Mouse (Mus musculus): ENCODE results near the gene Edar. TPM values are rescaled to one million over a fixed set of nuclear protein-coding genes. Genes with fewer than 3 reads are reported as not detected.
A peak's percentile ranks its signal among the peaks of the same experiment; 100 is the strongest.

Gene Edar
- total RNA-seq, 1 experiment = 0.04 TPM

DNA sequence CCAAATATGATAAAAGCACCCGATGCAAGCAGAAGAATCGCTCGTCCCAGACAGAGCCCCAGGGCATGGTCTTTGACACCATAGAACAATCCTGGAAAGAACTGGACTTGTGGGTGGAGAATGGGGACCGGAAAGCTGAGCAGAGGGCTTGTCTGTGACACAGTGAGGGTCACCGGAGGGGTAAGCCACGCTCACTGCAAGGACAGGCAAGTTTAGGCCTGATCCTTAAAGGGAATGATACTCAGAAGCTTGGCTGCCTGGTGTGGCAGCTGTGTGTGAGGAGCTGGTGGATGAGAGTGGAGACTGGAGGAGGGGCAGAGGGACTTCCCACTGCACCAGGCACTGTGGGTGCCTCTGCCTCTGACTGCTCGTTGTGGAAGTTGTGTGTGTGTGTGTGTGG lies 15.6 kb upstream of the Edar start:
- TF ChIP-seq CHD2 (IDR thresholded peaks at IDR 0.05; ENCODE audit: low read depth, low read length) (no peak), ZNF384 (IDR thresholded peaks at IDR 0.05; ENCODE audit: low read depth, low read length) (no peak), MAFK (IDR thresholded peaks at IDR 0.05; ENCODE audit: insufficient read depth, low read depth, low read length) (no peak), HCFC1 (IDR thresholded peaks at IDR 0.05; ENCODE audit: borderline replicate concordance, insufficient read depth, low read length) (no peak), ZC3H11A (IDR thresholded peaks at IDR 0.05; ENCODE audit: borderline replicate concordance, low read depth, low read length) (no peak)
- Histone ChIP-seq H3K9ac (ENCODE audit: insufficient read depth, low read depth, low read length, poor library complexity, severe bottlenecking) (no peak overlapping the region), H3K4me3 (ENCODE audit: insufficient read depth in 1 of 2, low read depth in 1 of 2, low read length in 2 of 2, poor library complexity in 1 of 2, severe bottlenecking in 1 of 2) (no peak overlapping the region), H3K4me1 (ENCODE audit: control insufficient read depth in 2 of 2, insufficient read depth in 2 of 2, low read length in 2 of 2, poor library complexity in 1 of 2) (no peaks in the 10 kb centered on the region), H3K9me3 (ENCODE audit: control insufficient read depth, insufficient read depth, low read depth, low read length) (no peaks in the 10 kb centered on the region), H3K27ac (ENCODE audit: insufficient read depth, low read depth, low read length, poor library complexity, severe bottlenecking) (no peak overlapping the region), H3K36me3 (ENCODE audit: control insufficient read depth, insufficient read depth, low read length, poor library complexity, severe bottlenecking) (no peaks in the 10 kb centered on the region)
- in situ Hi-C loops (cut with MboI; ENCODE audit: low sequenced_read_pairs in 2 of 2, unreplicated experiment in 2 of 2) = loop anchor here in 1 of 2 experiments (25.0 kb wide), 1 partner anchor 1254 kb away; no protein-coding TSS in a partner anchor
- DNase-seq (ENCODE audit: low read depth, low spot score) = no peak

DNA sequence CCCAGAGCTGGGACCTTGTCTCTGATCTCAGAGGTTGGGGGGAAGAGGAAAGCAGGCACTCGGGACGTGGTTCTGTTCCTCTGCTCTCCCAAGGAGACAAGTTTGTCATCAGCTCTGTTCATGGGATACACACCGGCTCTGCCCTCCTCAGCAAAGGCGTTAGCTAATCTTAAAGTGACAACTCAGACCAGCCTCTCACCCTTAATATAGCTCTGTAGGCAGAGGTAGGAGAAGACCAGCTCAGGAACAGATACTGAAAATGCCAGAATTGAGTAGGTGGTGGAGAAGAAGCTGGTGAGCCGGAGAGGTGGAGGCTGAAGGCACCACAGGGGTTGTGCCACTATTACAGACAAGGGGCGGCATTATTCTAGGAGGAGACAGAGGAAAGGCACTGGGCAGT lies 3.8 kb upstream of the Edar start:
- H3K4me1 ChIP-seq (ENCODE audit: control insufficient read depth in 2 of 2, insufficient read depth in 2 of 2, low read length in 2 of 2, poor library complexity in 1 of 2) = no peaks in the 10 kb centered on the region
- H3K36me3 ChIP-seq (ENCODE audit: control insufficient read depth, insufficient read depth, low read length, poor library complexity, severe bottlenecking) = no peaks in the 10 kb centered on the region
- no peak overlapping the region for H3K27ac ChIP-seq (ENCODE audit: insufficient read depth, low read depth, low read length, poor library complexity, severe bottlenecking)
- no peak for DNase-seq (ENCODE audit: low read depth, low spot score)
- in situ Hi-C loops (cut with MboI; ENCODE audit: low sequenced_read_pairs in 2 of 2, unreplicated experiment in 2 of 2) = loop anchor here in 1 of 2 experiments (25.0 kb wide), 1 partner anchor 1242 kb away; no protein-coding TSS in a partner anchor
- no peak overlapping the region for H3K4me3 ChIP-seq (ENCODE audit: insufficient read depth in 1 of 2, low read depth in 1 of 2, low read length in 2 of 2, poor library complexity in 1 of 2, severe bottlenecking in 1 of 2)
- no peak for TF ChIP-seq ZNF384 (IDR thresholded peaks at IDR 0.05; ENCODE audit: low read depth, low read length)
- no peak for TF ChIP-seq MAFK (IDR thresholded peaks at IDR 0.05; ENCODE audit: insufficient read depth, low read depth, low read length)
- TF ChIP-seq HCFC1 (IDR thresholded peaks at IDR 0.05; ENCODE audit: borderline replicate concordance, insufficient read depth, low read length) = no peak
- TF ChIP-seq CHD2 (IDR thresholded peaks at IDR 0.05; ENCODE audit: low read depth, low read length) = no peak
- no peak for TF ChIP-seq ZC3H11A (IDR thresholded peaks at IDR 0.05; ENCODE audit: borderline replicate concordance, low read depth, low read length)
- no peak overlapping the region for H3K9ac ChIP-seq (ENCODE audit: insufficient read depth, low read depth, low read length, poor library complexity, severe bottlenecking)
- no peaks in the 10 kb centered on the region for H3K9me3 ChIP-seq (ENCODE audit: control insufficient read depth, insufficient read depth, low read depth, low read length)

DNA sequence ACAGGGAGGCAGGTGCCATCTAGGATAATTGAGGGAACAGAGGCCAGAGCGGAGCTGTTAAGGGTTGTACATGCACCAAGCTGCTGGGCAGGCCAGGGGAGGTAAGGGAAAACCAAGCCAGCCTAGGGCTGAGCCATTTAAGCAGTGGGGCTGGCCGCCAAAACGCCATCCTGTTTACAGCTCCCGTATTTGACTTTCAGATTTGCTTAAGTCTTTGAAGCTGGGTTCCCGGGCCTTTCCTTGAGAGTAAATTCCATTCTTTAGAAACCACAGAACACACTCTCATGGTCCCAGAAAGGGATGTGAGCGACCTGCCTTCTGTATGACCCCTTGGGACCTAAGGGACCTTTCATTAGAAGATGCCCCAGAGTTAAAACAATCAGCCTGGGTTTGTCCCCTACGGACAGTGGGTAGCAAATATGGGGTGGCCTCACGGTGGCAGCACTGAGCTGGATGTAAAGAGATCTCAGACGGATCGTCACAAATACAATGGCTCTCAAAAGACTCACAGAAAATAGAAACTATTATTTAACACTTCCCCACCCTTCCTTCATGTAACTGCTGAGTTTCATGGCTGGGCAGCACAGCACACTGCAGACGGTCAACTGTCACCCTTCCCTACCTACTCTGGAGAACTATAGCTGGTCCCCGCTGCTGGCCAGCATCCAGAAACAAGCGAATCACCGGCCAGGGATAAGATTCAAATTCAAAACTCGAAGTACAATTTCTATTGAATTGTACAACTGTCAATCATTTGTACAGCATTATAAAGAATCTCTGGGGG lies 2.0 kb downstream of the Edar start:
- H3K36me3 ChIP-seq (ENCODE audit: control insufficient read depth, insufficient read depth, low read length, poor library complexity, severe bottlenecking) = no peaks in the 10 kb centered on the region
- no peak overlapping the region for H3K4me3 ChIP-seq (ENCODE audit: insufficient read depth in 1 of 2, low read depth in 1 of 2, low read length in 2 of 2, poor library complexity in 1 of 2, severe bottlenecking in 1 of 2)
- H3K9ac ChIP-seq (ENCODE audit: insufficient read depth, low read depth, low read length, poor library complexity, severe bottlenecking) = no peak overlapping the region
- TF ChIP-seq HCFC1 (IDR thresholded peaks at IDR 0.05; ENCODE audit: borderline replicate concordance, insufficient read depth, low read length) (no peak), ZC3H11A (IDR thresholded peaks at IDR 0.05; ENCODE audit: borderline replicate concordance, low read depth, low read length) (peak; percentile 15; the same call in 1 of the 2 replicates)
- DNase-seq (ENCODE audit: low read depth, low spot score) = peak; percentile 58
- H3K27ac ChIP-seq (ENCODE audit: insufficient read depth, low read depth, low read length, poor library complexity, severe bottlenecking) = no peak overlapping the region
- in situ Hi-C loops (cut with MboI; ENCODE audit: low sequenced_read_pairs in 2 of 2, unreplicated experiment in 2 of 2) = no loop called here
- no peaks in the 10 kb centered on the region for H3K9me3 ChIP-seq (ENCODE audit: control insufficient read depth, insufficient read depth, low read depth, low read length)
- H3K4me1 ChIP-seq (ENCODE audit: control insufficient read depth in 2 of 2, insufficient read depth in 2 of 2, low read length in 2 of 2, poor library complexity in 1 of 2) = no peaks in the 10 kb centered on the region; a peak in 1 of 4 replicates

DNA sequence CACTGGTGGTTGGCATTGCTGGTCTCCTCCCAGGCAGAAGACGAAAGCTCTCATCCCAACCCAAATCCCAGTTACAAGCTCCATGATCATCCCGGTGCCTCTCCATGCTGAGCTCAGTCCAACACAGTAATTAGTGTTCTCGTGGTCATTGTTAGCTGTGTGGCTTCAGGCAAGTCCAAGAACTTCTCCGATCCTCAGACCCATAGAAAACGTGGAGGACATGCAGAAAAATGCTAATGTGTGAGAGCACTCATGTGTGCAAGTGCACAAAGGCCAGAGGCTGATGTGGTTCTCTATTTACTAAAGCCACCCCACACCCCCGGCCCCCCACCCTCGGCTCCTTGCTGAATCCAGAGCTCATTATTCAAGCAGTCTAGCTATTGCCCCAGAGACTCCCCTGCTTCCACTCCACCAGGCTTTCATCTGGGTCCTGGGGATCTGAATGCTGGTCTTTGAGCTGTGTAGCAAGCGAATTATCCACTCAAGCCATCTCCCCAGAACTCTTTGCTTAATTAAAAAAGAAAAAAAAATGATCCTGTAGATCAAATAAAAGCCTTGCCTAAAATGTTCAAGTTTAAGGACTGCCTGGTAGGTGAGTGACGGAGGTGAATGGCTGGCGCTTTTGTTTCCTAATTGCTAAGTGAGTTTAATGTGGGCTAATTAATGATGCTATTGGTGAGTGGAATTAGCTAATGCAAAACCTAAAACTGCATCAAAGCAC lies 2.7 kb downstream of the Edar start:
- no peaks in the 10 kb centered on the region for H3K36me3 ChIP-seq (ENCODE audit: control insufficient read depth, insufficient read depth, low read length, poor library complexity, severe bottlenecking)
- TF ChIP-seq HCFC1 (IDR thresholded peaks at IDR 0.05; ENCODE audit: borderline replicate concordance, insufficient read depth, low read length) = no peak
- no peak for TF ChIP-seq ZNF384 (IDR thresholded peaks at IDR 0.05; ENCODE audit: low read depth, low read length)
- no peak for TF ChIP-seq CHD2 (IDR thresholded peaks at IDR 0.05; ENCODE audit: low read depth, low read length)
- TF ChIP-seq ZC3H11A (IDR thresholded peaks at IDR 0.05; ENCODE audit: borderline replicate concordance, low read depth, low read length) = no peak
- no peak for TF ChIP-seq MAFK (IDR thresholded peaks at IDR 0.05; ENCODE audit: insufficient read depth, low read depth, low read length)
- H3K4me3 ChIP-seq (ENCODE audit: insufficient read depth in 1 of 2, low read depth in 1 of 2, low read length in 2 of 2, poor library complexity in 1 of 2, severe bottlenecking in 1 of 2) = no peak overlapping the region
- H3K27ac ChIP-seq (ENCODE audit: insufficient read depth, low read depth, low read length, poor library complexity, severe bottlenecking) = no peak overlapping the region
- no peak overlapping the region for H3K9ac ChIP-seq (ENCODE audit: insufficient read depth, low read depth, low read length, poor library complexity, severe bottlenecking)
- no peaks in the 10 kb centered on the region; a peak in 1 of 4 replicates for H3K4me1 ChIP-seq (ENCODE audit: control insufficient read depth in 2 of 2, insufficient read depth in 2 of 2, low read length in 2 of 2, poor library complexity in 1 of 2)
- H3K9me3 ChIP-seq (ENCODE audit: control insufficient read depth, insufficient read depth, low read depth, low read length) = no peaks in the 10 kb centered on the region
- no peak for DNase-seq (ENCODE audit: low read depth, low spot score)
- in situ Hi-C loops (cut with MboI; ENCODE audit: low sequenced_read_pairs in 2 of 2, unreplicated experiment in 2 of 2) = no loop called here
